Comparison of ENCODE assay signal across 18 mouse cellular contexts in the genomic region with DNA sequence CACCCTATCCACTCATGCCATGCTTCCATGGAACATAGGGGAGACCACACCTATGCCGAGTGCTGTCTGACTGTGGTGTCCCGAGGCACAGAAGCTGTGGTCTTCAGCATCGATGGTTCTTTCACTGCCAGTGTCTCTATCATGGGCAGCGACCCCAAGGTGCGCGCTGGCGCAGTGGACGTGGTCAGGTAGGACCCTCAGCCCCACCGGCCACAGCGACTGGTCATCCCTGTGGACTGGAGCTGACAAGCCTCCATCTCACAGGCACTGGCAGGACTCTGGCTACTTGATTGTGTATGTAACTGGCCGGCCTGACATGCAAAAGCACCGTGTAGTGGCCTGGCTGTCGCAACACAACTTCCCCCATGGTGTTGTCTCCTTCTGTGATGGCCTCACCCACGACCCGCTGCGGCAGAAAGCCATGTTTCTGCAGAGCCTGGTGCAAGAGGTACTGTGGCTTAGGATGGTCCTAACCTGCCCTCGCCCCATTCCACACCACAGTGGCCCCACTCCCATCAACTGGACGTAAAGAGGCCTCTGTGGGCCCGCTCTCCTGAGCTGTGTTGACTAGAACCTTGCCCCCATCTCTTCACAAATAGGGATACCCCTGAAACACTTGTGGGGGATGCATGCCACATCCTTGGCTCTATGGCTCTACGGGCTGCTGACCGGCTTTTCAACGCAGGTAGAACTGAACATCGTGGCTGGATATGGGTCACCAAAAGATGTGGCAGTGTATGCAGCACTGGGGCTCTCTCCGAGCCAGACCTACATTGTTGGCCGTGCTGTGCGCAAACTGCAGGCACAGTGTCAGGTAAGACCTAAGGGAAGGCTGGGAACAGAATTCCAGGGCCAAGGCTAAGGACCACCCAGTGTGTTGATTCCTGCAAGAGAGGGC. TPM values are rescaled to one million over a fixed set of nuclear protein-coding genes. Genes with fewer than 3 reads are reported as not detected.
DNase-seq lines count a peak whose midpoint lies in the region; ATAC-seq and TF ChIP-seq lines count a peak whose summit lies in the region.
"Had no signal": no experiment of that assay in that cellular context is flagged by ENCODE, and none has a peak within 500 bp of the region (broad histone marks: within the 10 kb centered on the region; RNA-seq: fewer than 3 reads in every experiment).

No protein-coding gene starts in this region.

- H3K4me1 ChIP-seq in MEL (ENCODE audit: control insufficient read depth in 1 of 2, insufficient read depth in 2 of 2, low read length in 2 of 2): peaks cover 13 to 20% of the 10 kb centered on the region in 2 experiments
- H3K4me1 ChIP-seq: hindbrain, embryonic 12.5 days had no signal

- TF ChIP-seq EP300 in MEL (IDR thresholded peaks at IDR 0.05; ENCODE audit: low read depth in 1 of 2, low read length in 2 of 2): no peak

- no peaks in the 10 kb centered on the region for H3K27me3 ChIP-seq in MEL (ENCODE audit: control insufficient read depth in 1 of 2, insufficient read depth in 2 of 2, low read length in 2 of 2)
- H3K27me3 ChIP-seq: hindbrain, embryonic 12.5 days; stomach, embryonic 15.5 days had no signal

- peak; percentile 45 to 63 for DNase-seq in adrenal gland, adult (ENCODE audit: inconsistent age in 2 of 2, low spot score in 1 of 2)
- no peak for DNase-seq in adrenal gland, postnatal 4 days (ENCODE audit: low spot score in 2 of 2)
- no peak for DNase-seq in layer of hippocampus, adult 2 months (ENCODE audit: low spot score in 2 of 2)
- no peak for DNase-seq in layer of hippocampus, adult 18-20 months (ENCODE audit: low spot score in 2 of 2)
- DNase-seq in MEL (ENCODE audit: low read depth, low spot score): no peak
- no peak for DNase-seq in spleen, adult 18-20 months
- no peak for DNase-seq in frontal cortex, postnatal 25 days (ENCODE audit: low spot score in 2 of 2)
- DNase-seq: thymus, postnatal 4 days had no signal

- H3K79me2 ChIP-seq in MEL (ENCODE audit: control insufficient read depth, insufficient read depth, low read length, poor library complexity): peaks cover 2% of the 10 kb centered on the region; the same call in 1 of the 2 replicates

- TF ChIP-seq CTCF in layer of hippocampus, adult 2 months (conservative IDR thresholded peaks at IDR 0.05): no peak
- TF ChIP-seq CTCF in MEL (IDR thresholded peaks at IDR 0.05 in 2 of 3, conservative IDR thresholded peaks at IDR 0.05 in 1 of 3; ENCODE audit: control insufficient read depth in 1 of 3, insufficient read depth in 1 of 3, low read depth in 2 of 3, low read length in 3 of 3, poor library complexity in 1 of 3, severe bottlenecking in 1 of 3): no peak

- H3K9ac ChIP-seq in MEL (ENCODE audit: control insufficient read depth, low read depth, low read length, poor library complexity, severe bottlenecking): no peak overlapping the region
- H3K9ac ChIP-seq: hindbrain, embryonic 12.5 days; stomach, embryonic 15.5 days had no signal

- TF ChIP-seq POLR2A in MEL (IDR thresholded peaks at IDR 0.05; ENCODE audit: control insufficient read depth in 1 of 2, insufficient read depth in 1 of 2, low read depth in 1 of 2, low read length in 2 of 2, poor library complexity in 1 of 2): no peak

- H3K9me3 ChIP-seq in MEL (replicated peaks; ENCODE audit: insufficient read depth, low read length): no peaks in the 10 kb centered on the region
- H3K9me3 ChIP-seq: G1E; hindbrain, embryonic 12.5 days; stomach, embryonic 15.5 days had no signal

- TF ChIP-seq RAD21 in MEL (IDR thresholded peaks at IDR 0.05; ENCODE audit: low read depth, low read length): no peak

- no peak overlapping the region for H3K4me3 ChIP-seq in layer of hippocampus, adult 2 months
- no peak overlapping the region for H3K4me3 ChIP-seq in MEL (ENCODE audit: control insufficient read depth in 1 of 2, insufficient read depth in 1 of 2, low read depth in 2 of 2, low read length in 2 of 2)
- H3K4me3 ChIP-seq: hindbrain, embryonic 12.5 days; stomach, embryonic 15.5 days had no signal

- peak overlapping the region; percentile 79; the same call in 1 of the 2 replicates for H3K27ac ChIP-seq in layer of hippocampus, adult 2 months
- H3K27ac ChIP-seq in MEL (ENCODE audit: control insufficient read depth, low read depth, low read length): peak overlapping the region; percentile 88
- H3K27ac ChIP-seq: hindbrain, embryonic 12.5 days had no signal

- peaks cover 2 to 16% of the 10 kb centered on the region in 2 experiments; a peak in 3 of 4 replicates for H3K36me3 ChIP-seq in MEL (ENCODE audit: control insufficient read depth in 1 of 2, insufficient read depth in 2 of 2, low read length in 2 of 2)

- peak; percentile 80 for ATAC-seq in megakaryocyte, adult 5-6 weeks (ENCODE audit: poor library complexity, severe bottlenecking)
- ATAC-seq: forebrain, embryonic 16.5 days had no signal

TF ChIP-seq in MEL, 35 proteins besides CTCF, POLR2A, EP300 and RAD21:
- TF ChIP-seq MYB (IDR thresholded peaks at IDR 0.05; ENCODE audit: low read depth, low read length) (no peak), MXI1 (IDR thresholded peaks at IDR 0.05; ENCODE audit: low read depth, low read length) (no peak), ZNF384 (IDR thresholded peaks at IDR 0.05; ENCODE audit: low read depth, low read length) (no peak), SIN3A (IDR thresholded peaks at IDR 0.05; ENCODE audit: low read length) (no peak), ZKSCAN1 (IDR thresholded peaks at IDR 0.05; ENCODE audit: low read depth, low read length) (no peak), GABPA (IDR thresholded peaks at IDR 0.05; ENCODE audit: low read depth, low read length) (no peak), GATA1 (IDR thresholded peaks at IDR 0.05; ENCODE audit: low read depth, low read length) (no peak), ZMIZ1 (IDR thresholded peaks at IDR 0.05; ENCODE audit: low read depth, low read length) (no peak), MAX (IDR thresholded peaks at IDR 0.05; ENCODE audit: low read length) (no peak), TBP (IDR thresholded peaks at IDR 0.05; ENCODE audit: low read depth, low read length) (no peak), ETS1 (IDR thresholded peaks at IDR 0.05; ENCODE audit: low read depth, low read length) (no peak), HCFC1 (IDR thresholded peaks at IDR 0.05; ENCODE audit: low read depth, low read length) (no peak), TCF12 (IDR thresholded peaks at IDR 0.05; ENCODE audit: low read depth, low read length) (no peak), POLR2AphosphoS2 (IDR thresholded peaks at IDR 0.05; ENCODE audit: low read length) (no peak), TAL1 (IDR thresholded peaks at IDR 0.05; ENCODE audit: low read length) (no peak), BHLHE40 (IDR thresholded peaks at IDR 0.05; ENCODE audit: borderline replicate concordance, low read depth, low read length) (no peak), MYC (IDR thresholded peaks at IDR 0.05; ENCODE audit: low read depth, low read length) (no peak), USF1 (IDR thresholded peaks at IDR 0.05; ENCODE audit: low read depth, low read length) (no peak), UBTF (IDR thresholded peaks at IDR 0.05; ENCODE audit: borderline replicate concordance, insufficient read depth, low read depth, low read length) (no peak), RCOR1 (IDR thresholded peaks at IDR 0.05; ENCODE audit: low read depth, low read length) (no peak)

RNA-seq across cellular contexts. Expression of a gene that starts 12.5 kb away (rescaled TPM):
- total RNA-seq in adrenal gland, postnatal 4 days (2021): 10 to 100 TPM; 51.6 to 65.0 TPM
- 100 to 1,000 TPM; 173 to 180 TPM for total RNA-seq in layer of hippocampus, adult 2 months (2021)
- 100 to 1,000 TPM; 174 to 181 TPM for total RNA-seq in layer of hippocampus, adult 18-20 months (2021)
- total RNA-seq in MEL (2012; rRNA removed): 18.4 and 25.3 TPM in 2 replicates
- polyA plus RNA-seq in MEL (2012; ENCODE audit: insufficient read depth in 1 of 2, insufficient read length in 2 of 2, low read depth in 1 of 2, low replicate concordance in 2 of 2, missing spikeins in 1 of 2): 10 to 100 TPM in 1 of 2 experiments, not detected in 1; 51.2 TPM
- total RNA-seq in megakaryocyte, adult 5-6 weeks (2015): 38.3 and 47.7 TPM in 2 replicates
- total RNA-seq in megakaryocyte, adult 5-6 weeks (2017): 30.2 and 38.9 TPM in 2 replicates

RNA-seq across cellular contexts. Expression of a gene that starts 13.3 kb away (rescaled TPM):
- 10 to 100 TPM; 86.1 to 88.5 TPM for total RNA-seq in adrenal gland, postnatal 4 days (2021)
- 100 to 1,000 TPM; 111 to 123 TPM for total RNA-seq in layer of hippocampus, adult 2 months (2021)
- 100 to 1,000 TPM; 121 to 140 TPM for total RNA-seq in layer of hippocampus, adult 18-20 months (2021)
- 37.8 and 40.0 TPM in 2 replicates for total RNA-seq in MEL (2012; rRNA removed)
- polyA plus RNA-seq in MEL (2012; ENCODE audit: insufficient read depth in 1 of 2, insufficient read length in 2 of 2, low read depth in 1 of 2, low replicate concordance in 2 of 2, missing spikeins in 1 of 2): 100 to 1,000 TPM in 1 of 2 experiments, not detected in 1; 101 TPM
- total RNA-seq in megakaryocyte, adult 5-6 weeks (2015): 111 and 139 TPM in 2 replicates
- 72.5 and 76.7 TPM in 2 replicates for total RNA-seq in megakaryocyte, adult 5-6 weeks (2017)

RNA-seq across cellular contexts. Expression of a gene that starts 15.3 kb away (rescaled TPM):
- 10 to 100 TPM; 45.8 to 47.3 TPM for total RNA-seq in adrenal gland, postnatal 4 days (2021)
- 10 to 100 TPM; 29.5 to 33.9 TPM for total RNA-seq in layer of hippocampus, adult 2 months (2021)
- 10 to 100 TPM; 36.2 to 38.7 TPM for total RNA-seq in layer of hippocampus, adult 18-20 months (2021)
- total RNA-seq in MEL (2012; rRNA removed): 53.4 and 53.5 TPM in 2 replicates
- 10 to 100 TPM in 1 of 2 experiments, not detected in 1; 97.6 TPM for polyA plus RNA-seq in MEL (2012; ENCODE audit: insufficient read depth in 1 of 2, insufficient read length in 2 of 2, low read depth in 1 of 2, low replicate concordance in 2 of 2, missing spikeins in 1 of 2)
- 245 and 277 TPM in 2 replicates for total RNA-seq in megakaryocyte, adult 5-6 weeks (2015)
- 72.9 and 83.4 TPM in 2 replicates for total RNA-seq in megakaryocyte, adult 5-6 weeks (2017)

RNA-seq across cellular contexts. Expression of a gene that starts 27.3 kb away (rescaled TPM):
- total RNA-seq in adrenal gland, postnatal 4 days (2021): under 1 TPM; 0.08 to 0.14 TPM
- under 1 TPM; 0.07 to 0.08 TPM for total RNA-seq in layer of hippocampus, adult 2 months (2021)
- total RNA-seq in layer of hippocampus, adult 18-20 months (2021): not detected
- total RNA-seq in MEL (2012; rRNA removed): not detected in 2 replicates
- polyA plus RNA-seq in MEL (2012; ENCODE audit: insufficient read depth in 1 of 2, insufficient read length in 2 of 2, low read depth in 1 of 2, low replicate concordance in 2 of 2, missing spikeins in 1 of 2): under 1 TPM in 1 of 2 experiments, not detected in 1; 0.03 TPM
- not detected in 2 replicates for total RNA-seq in megakaryocyte, adult 5-6 weeks (2015)
- total RNA-seq in megakaryocyte, adult 5-6 weeks (2017): not detected in 2 replicates
- total RNA-seq: adrenal gland, postnatal 14 days; gastrocnemius, postnatal 14 days; layer of hippocampus, postnatal 14 days; left cerebral cortex, postnatal 4 days had no signal
- polyA plus RNA-seq: forebrain, embryonic 16.5 days; G1E; heart, embryonic 14.5 days; stomach, embryonic 15.5 days had no signal

RNA-seq across cellular contexts. Expression of a gene that starts 30.9 kb away (rescaled TPM):
- 1 to 10 TPM in 1 of 2 experiments, not detected in 1; 1.2 TPM for total RNA-seq in adrenal gland, postnatal 4 days (2021)
- total RNA-seq in layer of hippocampus, adult 2 months (2021): not detected
- total RNA-seq in layer of hippocampus, adult 18-20 months (2021): not detected
- not detected in 2 replicates for total RNA-seq in MEL (2012; rRNA removed)
- under 1 TPM in 1 of 2 experiments, not detected in 1; 0.14 TPM for polyA plus RNA-seq in MEL (2012; ENCODE audit: insufficient read depth in 1 of 2, insufficient read length in 2 of 2, low read depth in 1 of 2, low replicate concordance in 2 of 2, missing spikeins in 1 of 2)
- total RNA-seq in megakaryocyte, adult 5-6 weeks (2015): not detected in 2 replicates
- total RNA-seq in megakaryocyte, adult 5-6 weeks (2017): not detected in 2 replicates
- total RNA-seq: adrenal gland, postnatal 14 days; G1E; gastrocnemius, postnatal 14 days; layer of hippocampus, postnatal 14 days; left cerebral cortex, postnatal 4 days had no signal
- polyA plus RNA-seq: forebrain, embryonic 16.5 days; G1E; heart, embryonic 14.5 days; hindbrain, embryonic 12.5 days had no signal

Comparison
In these comparisons a context has a peak if more than half of its experiments do, and no peak if none do; other contexts are left out.
1. DNase-seq: peak in adrenal gland, adult (2 of 2); none in adrenal gland, postnatal 4 days (0 of 2), layer of hippocampus, adult 2 months (0 of 2), layer of hippocampus, adult 18-20 months (0 of 2), MEL (single experiment), spleen, adult 18-20 months (0 of 2) and frontal cortex, postnatal 25 days (0 of 2).